Mouse (Mus musculus) lung, adult 2 months (tissue): ENCODE measurements at regions not wholly inside any gene's neighbourhood (a gene's known extent, or its start where the extent isn't known, plus 50 kb on each side); places are given as distances from the start of the nearest gene placed in this dataset.
A peak's percentile ranks its signal among the peaks of the same experiment; 100 is the strongest.

ENCODE experiments used
- DNase-seq: peaks from one replicate; pipeline ENCODE4 v3.0.0; 2022
- H3K4me1 ChIP-seq: fragments of 200-500 bp; 2 replicates; pipeline ENCODE4 v1.6.1; 2011; ENCODE audit warnings: low read length; ENCODE audit not compliant: control insufficient read depth, insufficient read depth
- H3K4me3 ChIP-seq: fragments of 200-500 bp; replicated peaks from 2 replicates; pipeline ENCODE3; 2011; ENCODE audit warnings: low read depth, mild to moderate bottlenecking, control low read depth, low read length; ENCODE audit errors: extremely low read depth
- CTCF ChIP-seq: fragments of 200-500 bp; IDR thresholded peaks from 2 replicates; pipeline ENCODE4 v1.5.1; 2011; ENCODE audit warnings: mild to moderate bottlenecking, low read length, control low read depth; ENCODE audit not compliant: insufficient read depth
- POLR2A ChIP-seq: fragments of 200-500 bp; IDR thresholded peaks from 2 replicates; pipeline ENCODE4 v1.6.1; 2011; ENCODE audit warnings: low read depth, mild to moderate bottlenecking, control low read depth, low read length, borderline replicate concordance; ENCODE audit errors: extremely low read depth
- WGBS: fragments of 180-500 bp; shearing (Covaris S2); methylation state at CpG from one replicate; pipeline ENCODE4 v1.1.7; 2018; 5-methylcytosine and 5-hydroxymethylcytosine counted together

GRCm38 (mm10) chr10:98702470-98703215, 211.6 kb upstream of the Atp2b1 start:
- DNase-seq, result no peak
- WGBS, result 73% methylated on average over 5 of the region's 5 CpGs
- Histone ChIP-seq H3K4me3 (no peak overlapping the region), H3K4me1 (no peaks in the 10 kb centered on the region; the same call in 1 of the 2 replicates)
- TF ChIP-seq POLR2A (no peak), CTCF (no peak)

GRCm38 (mm10) chr10:98703642-98704293, 210.4 kb upstream of the Atp2b1 start:
- no peak for TF ChIP-seq CTCF
- no peak for TF ChIP-seq POLR2A
- 91% methylated on average over 2 of the region's 2 CpGs for WGBS
- no peak for DNase-seq
- H3K4me3 ChIP-seq, result no peak overlapping the region
- H3K4me1 ChIP-seq, result no peaks in the 10 kb centered on the region; the same call in 1 of the 2 replicates

- WGBS, result 63% methylated on average over 6 of the region's 6 CpGs
- TF ChIP-seq CTCF (no peak), POLR2A (no peak)
- DNase-seq, result peak; percentile 31
- Histone ChIP-seq H3K4me1 (no peaks in the 10 kb centered on the region; the same call in 1 of the 2 replicates), H3K4me3 (no peak overlapping the region)
Measured at GRCm38 (mm10) chr10:98704559-98704958, 209.6 kb upstream of the Atp2b1 start.

- 85% methylated on average over 4 of the region's 4 CpGs for WGBS
- H3K4me1 ChIP-seq, result peaks cover 6% of the 10 kb centered on the region; the same call in 1 of the 2 replicates
- DNase-seq, result no peak
- TF ChIP-seq POLR2A, result no peak
- no peak for TF ChIP-seq CTCF
- no peak overlapping the region for H3K4me3 ChIP-seq
Measured at GRCm38 (mm10) chr10:98717856-98718255, 196.3 kb upstream of the Atp2b1 start.

GRCm38 (mm10) chr10:98718706-98719105, 195.5 kb upstream of the Atp2b1 start:
- TF ChIP-seq POLR2A (no peak), CTCF (no peak)
- 87% methylated on average over 4 of the region's 4 CpGs for WGBS
- peaks cover 6% of the 10 kb centered on the region; the same call in 1 of the 2 replicates for H3K4me1 ChIP-seq
- no peak for DNase-seq
- no peak overlapping the region for H3K4me3 ChIP-seq

GRCm38 (mm10) chr10:98720256-98721005, 193.8 kb upstream of the Atp2b1 start:
- Histone ChIP-seq H3K4me1 (peaks cover 6% of the 10 kb centered on the region; the same call in 1 of the 2 replicates), H3K4me3 (no peak overlapping the region)
- 32% methylated on average over 6 of the region's 6 CpGs for WGBS
- TF ChIP-seq POLR2A (no peak), CTCF (no peak)
- no peak for DNase-seq

GRCm38 (mm10) chr10:98725110-98725509, 189.1 kb upstream of the Atp2b1 start:
- TF ChIP-seq POLR2A (no peak), CTCF (no peak)
- Histone ChIP-seq H3K4me1 (peaks cover 6% of the 10 kb centered on the region; the same call in 1 of the 2 replicates), H3K4me3 (no peak overlapping the region)
- 80% methylated on average over 5 of the region's 5 CpGs for WGBS
- no peak for DNase-seq

GRCm38 (mm10) chr10:98727130-98727529, 187.1 kb upstream of the Atp2b1 start:
- TF ChIP-seq POLR2A (no peak), CTCF (no peak)
- 85% methylated on average over 4 of the region's 4 CpGs for WGBS
- no peak for DNase-seq

GRCm38 (mm10) chr10:98728396-98729030, 185.7 kb upstream of the Atp2b1 start:
- Histone ChIP-seq H3K4me1 (no peaks in the 10 kb centered on the region), H3K4me3 (no peak overlapping the region)
- no peak for DNase-seq
- WGBS, result 60% methylated on average over 5 of the region's 5 CpGs
- TF ChIP-seq POLR2A (no peak), CTCF (no peak)

More at GRCm38 (mm10) chr10:98727130-98727529, 187.1 kb upstream of the Atp2b1 start:
- H3K4me3 ChIP-seq, result no peak overlapping the region
- H3K4me1 ChIP-seq, result no peaks in the 10 kb centered on the region
